Mouse (Mus musculus) T-cell, adult 66 days (primary cell): ENCODE data around the gene 1700009N14Rik. TPM values are rescaled to one million over a fixed set of nuclear protein-coding genes. Genes with fewer than 3 reads are reported as not detected.

Source experiments
- total RNA-seq, 2 experiments: library from RNA; stranded (reverse); gene quantifications; 3 replicates in 1 of 2; 4 replicates in 1 of 2; pipeline ENCODE4 v1.2.4; 2023

The 1700009N14Rik gene
- not detected for total RNA-seq

DNA sequence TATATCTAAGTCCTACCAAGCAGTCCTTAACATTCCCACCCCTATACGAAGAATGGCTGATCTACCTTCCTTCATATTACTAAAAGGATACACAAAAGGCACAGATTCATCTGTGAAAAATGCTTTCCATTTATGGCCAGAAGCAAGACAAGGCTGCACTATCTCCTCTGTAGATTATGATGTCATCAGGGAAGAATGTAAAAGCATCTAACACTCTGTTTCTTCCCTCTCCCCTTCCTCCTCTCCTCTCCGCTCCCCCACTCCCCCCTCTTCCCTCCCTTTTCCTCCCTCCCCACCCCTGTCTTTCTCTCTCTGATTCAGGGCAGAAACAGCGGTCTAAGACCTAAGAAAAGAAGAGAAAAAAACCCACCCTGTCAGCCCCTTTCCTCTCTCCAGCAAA, at the start of gene 1700009N14Rik:
1700009N14Rik (plus strand) TSS at position 227 of the 400 bp plus-strand sequence.

